Mouse (Mus musculus): Measurements from ENCODE around the gene Prkn. TPM values are rescaled to one million over a fixed set of nuclear protein-coding genes. Genes with fewer than 3 reads are reported as not detected.

Prkn gene
- polyA plus RNA-seq, 2 experiments from 2014 or later: 0.32 TPM; not detected in 1

DNA sequence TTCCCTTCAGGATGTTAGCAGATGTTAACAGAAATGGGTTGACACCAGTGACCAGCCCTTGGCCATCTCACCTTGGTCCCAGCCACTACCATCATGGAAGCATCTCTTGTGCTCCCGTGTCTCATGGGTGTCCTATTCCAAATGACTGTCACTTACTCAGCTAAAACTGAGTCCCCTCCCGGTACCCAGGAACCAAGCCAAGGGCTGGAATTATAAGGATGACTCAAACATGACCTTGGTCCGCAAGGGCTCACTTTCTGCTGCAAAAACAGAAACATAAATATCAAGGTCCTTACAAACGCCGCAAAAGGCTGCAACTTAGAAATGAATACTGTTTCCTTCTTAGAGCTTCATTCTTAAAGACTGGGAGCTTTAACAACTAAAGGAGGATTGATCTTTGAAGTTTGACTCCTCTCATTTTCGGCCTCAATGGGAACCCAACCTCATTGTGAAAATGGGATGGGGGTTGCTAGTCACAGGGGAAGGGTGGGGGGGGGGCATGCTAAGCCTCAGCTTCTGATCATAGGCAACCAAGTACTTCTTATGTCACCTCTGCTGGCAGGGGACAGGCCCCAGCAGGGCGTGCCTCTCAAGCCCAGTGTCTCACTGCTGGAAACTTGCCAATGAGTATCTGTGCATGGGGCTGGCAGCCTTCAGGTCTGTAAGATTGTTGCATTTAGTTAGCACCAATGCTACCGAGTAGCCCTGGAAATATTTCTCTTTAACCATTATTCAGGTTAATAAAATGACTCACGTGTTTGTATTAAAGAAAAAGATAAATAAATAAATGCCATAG lies 1208.7 kb downstream of the Prkn start:
- ATAC-seq: no peak

DNA sequence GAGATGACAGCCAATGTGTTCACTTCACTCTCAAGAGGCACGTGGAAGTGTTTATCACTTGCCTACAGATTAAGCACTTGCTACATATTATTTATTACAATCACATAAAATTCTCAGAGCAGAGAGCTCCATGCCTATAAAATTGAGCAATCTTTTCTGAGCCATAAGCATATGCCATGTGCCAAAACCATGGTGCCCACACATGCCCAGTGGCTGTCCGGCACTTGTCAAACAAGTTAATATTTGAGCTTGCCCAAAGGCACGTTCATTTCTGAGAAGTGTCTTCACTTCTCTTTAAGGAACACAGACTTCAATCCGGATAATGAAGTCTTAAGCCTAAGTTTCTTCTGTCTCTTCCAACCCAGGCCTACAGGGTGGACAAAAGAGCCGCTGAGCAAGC lies 1210.1 kb downstream of the Prkn start:
- ATAC-seq: no peak

DNA sequence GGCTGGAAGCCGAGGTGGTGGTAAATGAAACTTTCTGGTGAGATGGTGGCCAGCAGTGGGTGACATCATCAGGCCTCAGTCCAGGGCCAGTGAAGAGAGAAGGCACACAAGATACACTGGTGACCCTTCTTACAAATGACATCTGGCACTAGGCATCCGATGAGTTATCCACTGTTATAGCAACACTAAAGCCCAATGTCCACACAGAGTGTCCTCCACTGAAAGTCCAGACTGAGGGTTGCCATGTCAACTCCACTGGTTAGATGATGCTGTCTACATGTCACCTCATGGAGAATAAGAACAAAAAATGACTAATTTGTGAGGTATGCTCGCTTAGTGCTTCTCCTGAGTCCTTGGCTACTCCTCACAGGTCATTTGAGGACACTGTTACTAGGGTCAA lies 1210.8 kb downstream of the Prkn start:
- ATAC-seq: no peak

DNA sequence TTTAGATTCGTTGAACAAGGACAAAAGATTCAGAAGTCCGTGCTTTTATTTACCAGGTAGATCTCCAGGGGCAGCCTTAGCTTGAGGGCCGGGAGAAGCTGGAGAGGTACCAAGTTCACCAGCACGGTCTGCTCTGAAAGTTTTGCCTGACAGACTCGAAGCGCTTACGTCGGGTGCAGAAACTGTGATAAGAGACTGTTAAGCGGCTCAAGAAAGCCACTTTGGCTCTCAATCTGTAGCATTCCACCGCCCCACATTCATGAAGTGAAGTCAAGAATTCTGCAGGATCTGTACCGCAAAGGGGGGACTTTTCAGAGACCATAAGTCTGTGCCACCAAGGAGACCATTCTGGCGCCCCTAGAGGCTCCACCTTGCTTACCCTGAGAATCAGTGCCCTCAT lies 1212.5 kb downstream of the Prkn start:
- no peak for ATAC-seq

DNA sequence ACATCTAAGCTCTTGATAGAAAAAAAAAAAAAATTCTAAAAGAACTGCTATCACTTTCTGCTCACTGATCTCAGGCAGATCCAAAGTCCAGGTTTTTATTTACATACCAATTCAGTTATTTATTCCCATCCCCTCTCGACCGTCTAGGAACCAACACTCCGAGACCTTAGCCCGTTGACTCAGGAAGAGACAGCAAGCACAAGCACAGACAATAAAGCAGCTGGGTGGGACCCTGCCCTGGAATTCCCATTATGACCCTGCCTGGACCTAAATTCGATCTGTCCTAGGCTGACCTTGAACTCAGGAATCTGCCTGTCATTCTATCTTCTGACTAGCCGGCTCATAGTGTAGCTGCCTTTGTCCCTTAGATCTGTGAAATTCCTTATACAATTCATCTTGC lies 1218.9 kb downstream of the Prkn start:
- no peak for ATAC-seq

DNA sequence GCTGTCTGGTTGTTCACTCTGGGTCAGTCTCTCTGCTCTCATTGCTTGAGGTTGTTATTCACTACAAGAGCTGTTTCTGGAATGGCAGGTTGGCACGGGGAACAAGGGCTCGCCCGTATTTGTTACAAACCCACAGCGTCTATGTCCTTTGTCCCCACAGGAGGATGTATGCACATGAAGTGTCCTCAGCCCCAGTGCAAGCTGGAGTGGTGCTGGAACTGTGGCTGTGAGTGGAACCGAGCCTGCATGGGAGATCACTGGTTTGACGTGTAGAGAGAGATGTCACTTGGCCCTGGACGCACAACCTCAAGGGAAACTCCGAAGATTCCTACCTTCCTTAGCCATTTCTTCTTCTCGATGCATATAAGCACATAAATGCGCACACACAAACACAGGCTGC lies 1221.2 kb downstream of the Prkn start:
- no peak for ATAC-seq

DNA sequence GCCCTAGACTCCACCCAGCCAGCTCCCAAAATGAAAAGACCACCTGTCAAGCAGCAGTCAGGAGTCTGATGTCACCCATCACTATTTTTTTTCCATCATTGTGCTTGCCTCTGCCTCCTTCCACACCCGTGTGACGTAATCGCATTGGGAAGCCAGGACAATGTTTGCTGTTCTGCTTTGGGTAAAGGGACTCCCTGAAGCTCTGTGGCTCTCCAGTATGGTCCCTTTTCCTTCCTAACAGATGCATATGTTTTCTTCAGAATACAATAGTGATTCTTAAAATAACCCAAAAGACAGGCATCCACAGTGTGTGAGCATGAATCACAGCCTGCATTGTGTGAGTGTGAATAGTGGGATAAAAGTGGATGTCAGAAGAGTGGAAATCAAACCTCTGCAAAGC lies 1222.7 kb downstream of the Prkn start:
- no peak for ATAC-seq

DNA sequence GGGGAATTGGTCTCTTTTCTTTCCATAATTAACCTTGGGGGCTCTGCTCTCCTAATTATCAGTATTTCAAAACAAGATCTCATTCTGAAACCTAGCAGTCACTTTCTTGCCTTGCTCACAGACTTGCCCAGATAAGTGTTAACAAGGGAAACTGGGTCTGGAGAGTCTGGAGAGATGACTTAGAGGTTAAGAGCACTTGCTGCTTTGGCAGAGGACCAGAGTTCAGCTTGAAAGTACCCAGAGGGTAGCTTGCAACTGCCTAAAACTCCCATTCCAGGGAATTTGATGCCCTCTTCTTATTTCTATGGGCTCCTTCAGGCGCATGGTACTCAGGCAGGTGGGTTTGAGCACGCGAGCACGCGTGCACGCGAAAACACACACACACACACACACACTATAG lies 1223.3 kb downstream of the Prkn start:
- no peak for ATAC-seq

DNA sequence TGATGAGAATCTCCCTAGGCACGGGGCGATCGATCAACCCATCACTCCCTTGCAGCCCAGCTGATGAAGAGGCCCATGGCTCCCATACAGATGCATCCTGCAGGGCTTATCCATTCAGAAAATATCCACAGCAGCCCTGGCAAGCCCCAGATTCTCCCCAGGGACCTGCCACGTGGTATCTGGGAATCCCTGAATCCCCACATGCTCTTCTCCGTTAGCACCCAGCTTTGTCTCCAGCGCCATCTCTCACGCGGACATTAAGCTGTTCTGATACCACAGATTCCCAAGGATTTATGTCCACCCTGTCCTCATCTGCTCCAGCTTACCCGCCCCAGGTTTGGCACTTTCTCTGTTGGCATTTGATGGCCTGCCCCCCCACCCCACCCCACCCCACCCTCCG lies 1225.9 kb downstream of the Prkn start:
- no peak for ATAC-seq

DNA sequence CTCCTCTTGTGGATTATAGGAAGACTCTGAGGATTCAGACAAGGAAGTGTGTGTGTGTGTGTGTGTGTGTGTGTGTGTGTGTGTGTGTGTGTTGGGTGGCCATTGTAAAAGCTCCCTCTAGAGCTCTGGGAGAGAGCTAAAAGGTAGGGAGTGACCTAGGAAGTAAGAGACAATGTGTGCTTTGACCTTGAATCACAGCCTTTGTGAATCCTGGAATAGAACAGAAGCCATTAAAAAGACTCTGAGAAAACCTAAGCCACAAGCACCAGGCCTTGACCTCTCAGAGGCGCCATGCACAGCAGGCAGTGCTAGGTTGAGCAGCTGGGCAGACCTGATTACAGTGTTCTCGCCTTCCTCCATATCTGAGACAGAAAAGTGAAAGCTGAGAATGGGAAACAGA lies 1236.6 kb downstream of the Prkn start:
- no peak for ATAC-seq

DNA sequence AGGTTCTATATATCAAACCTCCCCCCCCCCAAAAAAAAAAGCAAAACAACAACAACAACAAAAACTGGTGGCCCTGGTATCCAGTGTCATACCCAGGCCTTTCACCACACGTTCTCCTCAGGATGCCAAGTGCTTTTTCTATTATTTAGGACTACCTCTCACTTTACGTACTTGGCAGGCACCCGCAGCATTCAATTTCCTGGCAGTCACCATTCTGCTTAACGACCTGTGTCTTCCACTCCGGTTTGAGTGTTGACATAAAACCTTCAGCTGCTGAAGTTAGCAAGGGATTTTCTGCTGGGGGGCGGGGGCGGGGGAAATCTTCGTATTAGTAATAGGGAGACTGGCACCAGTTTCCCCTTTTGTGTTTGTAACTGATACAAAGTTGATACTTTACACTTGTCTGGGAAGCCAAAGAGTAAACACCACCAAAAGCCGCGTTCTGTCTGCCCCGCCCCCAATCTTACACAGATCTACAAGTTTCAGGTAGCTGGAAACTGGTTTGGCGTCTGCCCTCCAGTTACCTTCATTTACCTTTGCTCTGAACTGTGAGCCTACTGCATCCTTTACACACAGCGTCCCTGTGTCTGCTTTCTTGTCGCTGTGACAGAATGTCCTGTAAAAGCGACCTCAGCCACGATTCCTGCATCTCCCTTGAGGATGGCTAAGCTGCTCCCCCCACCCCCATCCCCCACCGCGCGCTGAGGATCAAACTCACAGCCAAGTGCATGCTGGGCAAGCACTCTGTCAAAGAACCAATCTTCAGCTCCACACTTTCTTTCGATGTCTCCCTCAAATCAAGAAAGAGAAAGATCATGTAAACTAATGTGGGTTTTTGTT lies 1240.7 kb downstream of the Prkn start:
- ATAC-seq: no peak

DNA sequence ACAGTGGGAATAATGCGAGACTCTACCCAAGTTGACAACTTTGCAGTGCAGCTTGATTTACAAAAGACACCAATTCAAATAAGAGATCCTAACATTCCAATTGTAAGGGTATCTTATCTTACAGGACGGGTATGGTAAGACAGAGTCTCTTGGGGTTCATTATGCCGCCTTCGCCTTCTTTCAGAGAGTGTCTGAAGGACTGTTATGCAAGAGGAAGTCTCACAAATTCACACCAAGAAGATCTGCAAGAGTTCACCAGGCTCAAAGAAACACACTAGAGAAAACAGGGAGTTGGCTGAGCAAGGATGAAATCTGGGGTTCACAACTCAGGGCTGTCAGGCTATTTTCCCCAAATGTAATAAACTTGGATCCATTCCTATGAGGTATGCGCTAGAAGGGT lies 1242.0 kb downstream of the Prkn start:
- ATAC-seq: no peak

DNA sequence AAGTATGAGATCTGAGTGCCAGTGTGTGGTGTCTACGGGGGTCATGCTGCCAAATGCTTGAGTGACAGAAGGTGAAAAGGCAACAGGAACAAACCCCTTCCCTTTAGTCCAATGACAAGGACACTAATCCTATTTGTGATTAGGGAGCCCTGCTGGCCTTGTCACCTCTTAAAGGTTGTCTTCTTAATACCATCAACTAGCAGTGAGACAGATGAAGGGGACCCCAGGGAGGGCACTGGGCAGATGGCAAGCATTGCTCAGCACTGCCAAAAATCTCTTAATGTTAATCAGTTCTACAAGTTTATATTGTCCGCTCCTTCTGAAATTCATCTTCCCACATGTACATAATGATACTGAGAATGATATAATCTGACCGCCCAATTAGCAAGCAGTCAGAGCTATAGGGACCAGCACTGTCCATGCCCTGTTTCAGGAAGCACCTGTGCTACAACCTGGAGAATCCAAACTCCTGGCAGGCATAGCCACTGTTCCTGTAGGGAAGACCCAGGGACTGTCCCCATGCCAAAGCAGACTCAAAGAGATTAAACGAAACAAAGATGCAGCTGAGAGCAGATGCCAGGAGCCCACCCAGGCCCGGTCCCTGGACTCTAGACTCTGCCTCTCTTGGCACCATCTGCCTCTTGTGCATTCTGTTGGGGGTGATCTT lies 1250.2 kb downstream of the Prkn start:
- ATAC-seq: no peak

DNA sequence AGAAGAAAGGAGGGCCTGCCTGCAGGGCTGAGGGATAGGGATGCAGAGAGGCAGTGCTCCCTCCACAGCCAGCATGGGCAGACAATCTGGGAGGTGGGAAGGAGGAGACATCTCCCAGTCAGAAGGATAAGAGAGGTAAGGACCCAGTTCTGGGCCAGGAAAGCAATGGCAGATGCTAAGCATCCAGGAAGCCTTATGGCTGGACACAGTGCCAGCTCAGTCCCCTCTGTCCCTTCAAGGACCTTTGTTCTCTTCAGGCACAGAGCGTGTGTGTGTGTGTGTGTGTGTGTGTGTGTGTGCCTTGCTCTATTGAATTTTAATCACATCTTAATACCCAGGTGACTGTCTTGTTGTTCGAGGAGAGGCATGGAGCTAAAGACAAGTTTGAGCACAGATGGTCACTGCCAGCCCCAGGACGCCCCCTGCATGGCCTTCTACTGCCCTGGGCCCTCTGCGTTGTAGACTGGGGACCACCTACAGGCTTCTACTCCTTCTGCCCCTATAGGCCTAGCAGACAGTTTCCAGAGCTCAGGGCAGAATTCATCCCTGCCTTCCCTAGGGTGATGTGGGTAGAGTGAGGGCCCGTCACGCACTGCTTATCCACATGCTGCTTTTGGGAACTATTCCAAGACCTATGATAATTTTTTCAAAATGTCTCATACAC lies 1252.8 kb downstream of the Prkn start:
- no peak for ATAC-seq

DNA sequence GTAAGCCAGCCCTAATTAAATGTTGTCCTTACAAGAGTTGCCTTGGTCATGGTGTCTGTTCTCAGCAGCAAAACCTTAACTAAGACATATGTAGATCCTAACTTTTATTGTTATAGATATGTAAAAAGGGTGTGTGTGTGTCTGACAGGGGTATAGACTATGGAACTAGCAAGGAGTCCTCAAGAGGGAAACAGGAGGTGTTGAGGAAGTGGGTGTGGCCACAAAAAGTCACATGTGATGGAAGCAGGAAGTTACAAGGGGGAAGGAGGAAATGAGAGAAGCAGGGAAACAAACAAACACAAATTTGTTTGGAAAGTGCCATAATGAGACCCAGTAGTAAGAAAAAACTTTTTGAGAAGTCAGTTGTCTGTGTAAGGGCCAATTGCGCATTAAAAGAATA lies 1253.8 kb downstream of the Prkn start:
- ATAC-seq: no peak

DNA sequence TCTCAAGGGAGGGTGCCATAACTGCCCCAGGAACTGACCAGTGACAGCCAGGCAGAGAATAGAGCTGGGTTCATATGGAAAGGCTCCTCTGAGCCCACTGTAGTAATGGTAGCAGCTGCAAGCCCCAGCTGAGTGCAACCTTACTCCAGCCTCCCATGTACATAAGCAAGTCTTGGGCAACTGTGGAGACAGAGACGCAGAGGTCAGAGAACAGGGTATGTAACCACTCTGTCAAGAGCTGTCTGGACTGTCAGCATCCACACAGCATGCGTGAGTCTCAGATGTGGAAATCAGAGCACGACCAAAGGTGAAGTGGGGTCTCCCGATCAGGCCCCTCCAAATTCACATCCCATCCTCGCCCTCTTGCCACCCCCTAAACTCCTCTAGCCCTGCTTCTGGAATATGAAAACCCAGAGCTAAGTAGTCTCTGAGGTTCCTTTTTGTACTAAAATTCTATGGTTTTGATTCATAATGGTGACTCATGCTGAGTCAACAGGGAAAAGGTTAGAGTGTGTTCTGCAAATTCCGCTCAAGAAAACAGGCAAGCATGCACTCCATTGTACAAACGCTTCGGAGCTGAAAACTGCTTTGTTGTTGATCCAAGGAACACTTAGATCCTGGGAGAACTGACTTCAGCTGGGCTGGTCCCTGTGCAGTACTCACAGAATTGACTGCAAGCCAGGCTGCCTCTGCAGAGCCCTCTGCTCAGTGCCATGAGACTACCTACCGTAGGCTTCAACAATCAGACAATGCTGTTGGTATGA lies 1254.8 kb downstream of the Prkn start:
- no peak for ATAC-seq

DNA sequence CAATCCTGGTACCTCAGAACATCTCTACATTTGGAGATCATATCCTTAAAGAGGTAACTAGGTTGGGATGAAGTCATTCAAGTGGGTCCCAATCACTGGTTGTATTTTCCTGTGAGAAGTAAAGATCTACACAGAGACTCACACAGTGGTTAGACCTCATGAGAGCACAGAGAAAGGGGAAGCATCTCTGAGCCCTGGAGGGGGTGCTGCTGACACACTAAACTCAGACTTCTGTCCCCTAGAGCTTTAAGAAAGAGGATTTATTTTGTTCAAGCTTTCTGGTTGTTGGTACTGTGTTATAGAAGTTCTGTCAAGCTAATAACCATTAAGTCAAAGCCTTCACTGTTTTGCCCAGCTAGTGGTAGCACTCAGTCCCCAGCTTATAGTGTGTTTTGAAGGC lies 1259.2 kb downstream of the Prkn start:
- no peak for ATAC-seq

DNA sequence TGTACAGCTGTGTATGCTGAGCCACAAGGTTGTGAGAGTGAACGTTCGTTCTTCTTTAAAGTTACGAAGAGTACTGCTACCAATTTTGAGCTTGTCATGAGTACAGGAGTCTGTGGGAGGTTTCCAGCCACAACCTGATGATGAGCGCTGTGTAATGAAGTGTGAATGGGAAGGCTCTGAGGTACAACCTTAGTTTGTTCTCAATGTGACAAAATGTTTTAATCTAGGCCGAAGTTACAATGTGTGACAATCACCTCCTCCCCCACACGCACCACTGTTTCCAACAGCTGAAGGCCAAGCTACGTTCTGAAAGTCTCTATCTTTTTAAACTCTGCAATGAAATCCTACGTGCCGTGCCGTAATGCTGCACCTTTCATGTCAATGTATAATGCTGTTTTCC lies 1262.1 kb downstream of the Prkn start:
- no peak for ATAC-seq

DNA sequence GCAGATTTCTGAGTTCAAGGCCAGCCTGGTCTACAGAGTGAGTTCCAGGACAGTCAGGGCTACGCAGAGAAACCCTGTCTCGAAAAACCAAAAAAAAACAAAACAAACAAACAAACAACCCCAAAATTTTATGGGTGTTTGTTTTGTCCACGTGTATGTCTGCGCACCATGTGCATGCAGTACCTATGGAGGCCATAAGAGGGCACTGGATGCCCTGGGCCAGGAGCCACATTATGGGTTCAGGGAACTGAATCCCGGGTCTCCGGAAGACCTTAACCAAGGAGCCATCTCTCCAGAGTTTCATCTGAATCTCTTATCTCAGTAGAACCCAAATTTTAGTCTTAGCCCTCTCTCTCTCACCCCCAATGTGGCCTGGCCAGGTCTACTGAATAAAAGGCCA lies 1263.6 kb downstream of the Prkn start:
- no peak for ATAC-seq

DNA sequence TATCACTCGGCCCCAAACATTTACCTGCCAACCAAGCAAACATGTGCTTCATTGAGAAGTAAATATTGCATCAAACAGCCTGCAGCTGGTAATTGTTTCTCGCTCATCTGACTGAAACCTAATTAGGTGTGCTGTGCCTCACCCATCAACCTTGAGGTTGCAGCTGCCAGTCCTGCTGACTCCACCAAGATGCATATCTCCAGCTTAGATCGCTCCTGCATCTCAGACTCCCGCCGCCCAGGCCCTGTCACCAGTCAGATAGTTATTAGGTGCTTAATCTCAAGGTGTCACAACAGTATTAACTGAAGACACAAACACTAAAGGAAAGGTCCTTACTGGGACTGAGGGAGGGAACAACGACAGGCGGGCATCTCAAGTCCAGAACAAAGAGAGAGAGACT lies 1264.1 kb downstream of the Prkn start:
- ATAC-seq: no peak

DNA sequence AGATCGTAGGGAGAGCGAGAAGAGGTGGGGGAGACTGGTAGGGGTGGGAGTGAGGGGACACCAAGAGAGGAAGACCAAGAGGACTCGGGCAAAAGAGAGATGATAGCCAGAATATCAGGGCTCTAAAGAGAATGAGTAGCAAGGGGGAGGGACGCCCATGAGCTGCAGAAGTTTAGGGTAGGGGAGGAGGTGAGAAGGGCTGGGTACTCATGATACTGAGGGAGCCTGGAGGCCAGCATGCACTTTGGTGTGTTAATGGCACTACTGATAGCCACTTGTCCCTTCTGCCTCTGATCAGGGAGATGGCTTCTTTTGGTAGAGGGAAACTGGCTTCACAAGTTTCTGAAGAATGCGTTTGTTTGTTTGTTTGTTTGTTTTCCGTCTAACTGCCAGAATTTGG lies 1264.5 kb downstream of the Prkn start:
- no peak for ATAC-seq

DNA sequence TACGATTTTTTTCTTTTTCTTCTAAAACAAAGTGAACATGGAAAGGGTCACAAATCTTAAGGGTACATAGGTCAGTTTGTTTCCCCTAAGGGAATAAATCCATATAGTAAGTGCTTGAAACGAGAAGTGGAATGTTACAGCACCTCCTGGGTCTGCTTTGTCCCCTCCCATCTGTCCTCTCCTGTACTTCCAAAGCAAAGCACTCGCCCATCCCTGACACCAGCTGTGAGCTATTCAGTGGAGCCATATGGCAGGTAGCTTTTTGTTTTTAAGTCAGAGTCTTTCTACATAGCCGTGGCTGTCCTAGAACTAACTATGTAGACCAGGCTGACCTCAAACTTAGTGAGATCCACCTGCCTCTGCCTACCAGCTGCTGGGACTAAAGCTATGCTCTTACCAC lies 1266.1 kb downstream of the Prkn start:
- no peak for ATAC-seq
